Mouse (Mus musculus) cerebellum, adult 2 months (tissue): ENCODE measurements around the gene Flnc. TPM values are rescaled to one million over a fixed set of nuclear protein-coding genes. Genes with fewer than 3 reads are reported as not detected.

Experiments
- DNase-seq, 2 experiments: peaks; one replicate each; pipeline ENCODE4 v3.0.0; 2021
- H3K27ac ChIP-seq: fragments of 200-500 bp; 2 replicates; pipeline ENCODE4 v1.5.1; 2012; ENCODE audit warnings: low read length, control low read depth, inconsistent platforms; ENCODE audit not compliant: insufficient read depth
- H3K27me3 ChIP-seq: fragments of 200-500 bp; 2 replicates; pipeline ENCODE4 v1.6.1; 2012; ENCODE audit warnings: inconsistent platforms, mild to moderate bottlenecking, low read length, moderate library complexity; ENCODE audit not compliant: control insufficient read depth, insufficient read depth
- H3K4me1 ChIP-seq: fragments of 200-500 bp; 2 replicates; pipeline ENCODE4 v1.6.1; 2011; ENCODE audit warnings: low read length; ENCODE audit not compliant: control insufficient read depth, insufficient read depth
- H3K4me3 ChIP-seq: fragments of 200-500 bp; replicated peaks from 2 replicates; pipeline ENCODE3; 2011; ENCODE audit warnings: mild to moderate bottlenecking, low read depth, low read length, control low read depth; ENCODE audit not compliant: insufficient read depth
- CTCF ChIP-seq: fragments of 200-500 bp; IDR thresholded peaks from 2 replicates; pipeline ENCODE4 v1.5.1; 2011; ENCODE audit warnings: low read depth, mild to moderate bottlenecking, control low read depth, low read length, moderate library complexity, borderline replicate concordance; ENCODE audit not compliant: insufficient read depth
- POLR2A ChIP-seq: fragments of 200-500 bp; IDR thresholded peaks from 2 replicates; pipeline ENCODE4 v1.6.1; 2011; ENCODE audit warnings: low read length, control low read depth, borderline replicate concordance; ENCODE audit not compliant: insufficient read depth
- WGBS: fragments of 180-500 bp; shearing (Covaris S2); methylation state at CpG from one replicate; pipeline ENCODE4 v1.1.7; 2018; 5-methylcytosine and 5-hydroxymethylcytosine counted together
- polyA plus RNA-seq: library from polyadenylated mRNA; depleted of rRNA; stranded (reverse); fragments of >200 nt; gene quantifications from 2 replicates; pipeline ENCODE4 v1.2.3, GENCODE M21; 2012; rRNA removed

Flnc gene
- polyA plus RNA-seq, 1 experiment: 0.72 TPM

GRCm38 (mm10) chr6:29500177-29500576 lies 67.1 kb downstream of the Flnc start:
- Histone ChIP-seq H3K27ac (no peak overlapping the region), H3K27me3 (no peaks in the 10 kb centered on the region), H3K4me3 (no peak overlapping the region), H3K4me1 (no peaks in the 10 kb centered on the region)
- no peak for DNase-seq
- TF ChIP-seq CTCF (no peak), POLR2A (no peak)
- 94% methylated on average over 7 of the region's 7 CpGs for WGBS

GRCm38 (mm10) chr6:29500810-29501209 lies 67.8 kb downstream of the Flnc start:
- H3K27me3 ChIP-seq: no peaks in the 10 kb centered on the region
- WGBS: 84% methylated on average over 6 of the region's 6 CpGs
- no peak overlapping the region for H3K4me3 ChIP-seq
- TF ChIP-seq CTCF: no peak
- TF ChIP-seq POLR2A: no peak
- DNase-seq: no peak
- no peaks in the 10 kb centered on the region for H3K4me1 ChIP-seq
- H3K27ac ChIP-seq: no peak overlapping the region

GRCm38 (mm10) chr6:29501599-29501998 lies 68.5 kb downstream of the Flnc start:
- TF ChIP-seq POLR2A (no peak), CTCF (no peak)
- Histone ChIP-seq H3K27me3 (no peaks in the 10 kb centered on the region), H3K4me3 (no peak overlapping the region), H3K27ac (no peak overlapping the region), H3K4me1 (no peaks in the 10 kb centered on the region)
- 94% methylated on average over 1 of the region's 1 CpGs for WGBS
- DNase-seq: no peak

- WGBS: 77% methylated on average over 5 of the region's 5 CpGs
- no peak overlapping the region for H3K27ac ChIP-seq
- H3K27me3 ChIP-seq: 0 out of 2 replicates have a peak, but pooled peaks cover 1% of the 10 kb centered on the region
- H3K4me3 ChIP-seq: no peak overlapping the region
- TF ChIP-seq POLR2A: no peak
- no peak for TF ChIP-seq CTCF
- DNase-seq: no peak
- no peaks in the 10 kb centered on the region for H3K4me1 ChIP-seq
Observed at GRCm38 (mm10) chr6:29505493-29505892, 72.4 kb downstream of the Flnc start.

- Histone ChIP-seq H3K27me3 (0 out of 2 replicates have a peak, but pooled peaks cover 1% of the 10 kb centered on the region), H3K27ac (no peak overlapping the region), H3K4me1 (no peaks in the 10 kb centered on the region), H3K4me3 (no peak overlapping the region)
- DNase-seq: no peak
- WGBS: 30% methylated on average over 8 of the region's 8 CpGs
- TF ChIP-seq CTCF (no peak), POLR2A (no peak)
Observed at GRCm38 (mm10) chr6:29506834-29507233, 73.8 kb downstream of the Flnc start.

- WGBS: 2% methylated on average over 47 of the region's 47 CpGs
Observed at GRCm38 (mm10) chr6:29507447-29508309, 74.6 kb downstream of the Flnc start, which contains the start of gene Kcp. Gene Kcp, minus strand, starts transcription at chr6:29507952.

GRCm38 (mm10) chr6:29509086-29509485 lies 76.0 kb downstream of the Flnc start:
- Histone ChIP-seq H3K4me1 (no peaks in the 10 kb centered on the region), H3K4me3 (no peak overlapping the region), H3K27me3 (0 out of 2 replicates have a peak, but pooled peaks cover 1% of the 10 kb centered on the region), H3K27ac (no peak overlapping the region)
- DNase-seq: no peak
- WGBS: 58% methylated on average over 2 of the region's 2 CpGs
- no peak for TF ChIP-seq POLR2A
- TF ChIP-seq CTCF: no peak

More at GRCm38 (mm10) chr6:29507447-29508309, 74.6 kb downstream of the Flnc start, which contains the start of gene Kcp:
- Histone ChIP-seq H3K27ac (no peak within 1 kb of the TSS), H3K4me1 (no peaks in the 10 kb centered on the region), H3K27me3 (0 out of 2 replicates have a peak, but pooled peaks cover 1% of the 10 kb centered on the region), H3K4me3 (no peak within 1 kb of the TSS)
- TF ChIP-seq CTCF (no peak), POLR2A (no peak)
- DNase-seq: no peak

Other genes starting within 250 kb of the Flnc start
- 52.9 and 54.3 TPM in 2 replicates for gene Impdh1, start 216.9 kb upstream of the Flnc start, polyA plus RNA-seq
- gene Hilpda, start 160.8 kb upstream of the Flnc start, polyA plus RNA-seq: 10.2 and 11.2 TPM in 2 replicates
- gene Fam71f2, start 153.7 kb upstream of the Flnc start, polyA plus RNA-seq: 1.1 TPM in 2 replicates
- gene Fam71f1, start 114.1 kb upstream of the Flnc start, polyA plus RNA-seq: not detected in 2 replicates
- 68.0 and 68.6 TPM in 2 replicates for gene Calu, start 85.2 kb upstream of the Flnc start, polyA plus RNA-seq
- gene Opn1sw, start 44.8 kb upstream of the Flnc start, polyA plus RNA-seq: not detected in 2 replicates
- 154 and 164 TPM in 2 replicates for gene Ccdc136, start 36.9 kb upstream of the Flnc start, polyA plus RNA-seq
- gene Atp6v1f, start 34.5 kb downstream of the Flnc start, polyA plus RNA-seq: 424 and 433 TPM in 2 replicates
- 0.17 and 0.23 TPM in 2 replicates for gene Atp6v1fnb, start 38.2 kb downstream of the Flnc start, polyA plus RNA-seq
- 3.7 and 4.9 TPM in 2 replicates for gene Kcp, start 74.7 kb downstream of the Flnc start, polyA plus RNA-seq
- 2.0 TPM in 2 replicates for gene Irf5, start 93.4 kb downstream of the Flnc start, polyA plus RNA-seq
- gene Tnpo3, start 176.6 kb downstream of the Flnc start, polyA plus RNA-seq: 50.8 TPM in 2 replicates